Mouse (Mus musculus) gonadal fat pad, adult 2 months (tissue): ENCODE results near the gene Platr17. TPM values are rescaled to one million over a fixed set of nuclear protein-coding genes. Genes with fewer than 3 reads are reported as not detected.
"Not testable (repeated sequence)": the region's sequence is repeated elsewhere in the genome, so short reads cannot be mapped to it uniquely, and the experiment has no call there.

ENCODE experiments used
- DNase-seq: peaks from one replicate; pipeline ENCODE4 v3.0.0-alpha.2; 2012; ENCODE audit warnings: low read depth
- polyA plus RNA-seq: library from polyadenylated mRNA; depleted of rRNA; stranded (reverse); fragments of >200 nt; gene quantifications from 2 replicates; pipeline ENCODE4 v1.2.3, GENCODE M21; 2012; rRNA removed

Platr17 gene
- polyA plus RNA-seq: not detected in 2 replicates

DNA sequence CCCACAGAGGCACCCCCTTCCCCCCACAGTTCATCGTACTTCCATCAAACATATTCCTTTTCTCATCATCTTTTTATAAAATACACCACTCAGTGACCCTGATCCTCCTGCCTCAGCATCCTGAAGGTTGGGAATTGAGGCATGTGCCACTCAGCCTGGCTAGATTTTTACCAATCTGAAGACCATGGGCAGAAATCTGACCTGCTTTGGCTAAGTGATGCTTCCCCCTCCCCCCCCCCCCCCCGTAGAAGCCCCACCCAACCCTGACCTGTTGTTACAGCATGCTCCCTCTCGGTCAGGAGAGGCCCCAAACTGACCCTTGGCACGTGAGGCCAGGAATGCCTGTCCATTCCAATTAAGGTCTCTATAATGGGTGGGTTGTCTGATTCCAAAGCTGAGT, at the start of gene Platr17:
Gene Platr17, plus strand, starts transcription at position 301 of the 400 bp plus-strand sequence.
- not testable (repeated sequence) for DNase-seq

GRCm38 (mm10) chr17:33857816-33858215, 47.1 kb upstream of the Platr17 start:
- no peak for DNase-seq

DNA sequence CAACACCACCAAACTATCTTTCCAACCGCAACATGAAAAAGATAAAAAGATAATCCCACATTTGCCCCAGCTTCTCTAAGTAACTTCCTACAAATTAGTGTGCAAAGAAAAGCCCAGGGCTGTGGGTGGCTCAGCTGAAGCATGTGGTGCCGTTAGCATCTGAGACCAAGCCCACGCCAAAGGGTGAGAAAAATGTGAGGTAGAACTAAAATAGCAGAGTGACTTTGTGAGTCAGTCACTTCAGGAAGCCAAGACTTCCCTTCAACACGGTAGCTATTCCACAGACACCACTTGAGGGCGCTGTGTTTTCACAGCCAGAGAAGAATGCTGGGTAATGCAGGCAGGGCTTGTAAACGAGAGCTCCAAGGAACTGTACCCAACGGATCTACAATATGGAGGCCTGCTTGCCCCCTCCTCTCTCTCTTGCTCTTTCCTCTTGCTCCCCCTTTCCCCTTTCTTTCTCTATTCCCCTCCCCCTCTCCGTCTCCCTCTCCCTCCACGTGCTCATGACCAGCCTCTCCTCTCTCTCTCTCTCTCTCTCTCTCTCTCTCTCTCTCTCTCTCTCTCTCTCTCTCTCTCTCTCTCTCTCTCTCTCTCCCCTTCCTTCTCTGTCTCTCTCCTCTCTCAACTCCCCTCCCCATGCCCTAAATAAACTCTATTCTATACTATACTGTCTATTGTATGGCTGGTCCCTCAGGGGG, 39.5 kb upstream of the Platr17 start:
- DNase-seq: no peak

DNA sequence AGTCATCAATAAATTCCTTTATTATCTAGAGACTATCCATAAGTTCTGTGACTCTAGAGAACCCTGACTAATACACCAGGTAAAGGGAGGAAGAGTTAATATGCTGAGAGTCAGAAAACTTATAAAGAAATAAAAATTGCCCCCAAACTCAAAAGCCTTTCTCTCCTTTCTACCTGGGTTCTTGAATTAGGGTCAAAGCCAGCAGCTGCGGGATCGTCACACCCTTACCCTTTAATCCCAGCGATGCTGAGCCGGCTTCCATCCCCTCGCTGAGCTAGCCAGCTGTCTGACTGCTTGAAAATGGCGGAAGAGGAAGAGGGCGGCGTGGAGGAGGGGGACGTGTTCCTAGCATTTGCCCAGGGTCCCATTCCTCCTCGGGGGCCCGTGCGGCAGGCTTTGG, 31.4 kb upstream of the Platr17 start, which contains the start of gene Gm7029:
Gene Gm7029, plus strand, starts transcription at position 301 of the 400 bp plus-strand sequence.
- DNase-seq: not testable (repeated sequence)

GRCm38 (mm10) chr17:33874411-33874810, 30.5 kb upstream of the Platr17 start:
- DNase-seq: no peak

- DNase-seq: not testable (repeated sequence)
Measured at GRCm38 (mm10) chr17:33875797-33876196, 29.1 kb upstream of the Platr17 start.

DNA sequence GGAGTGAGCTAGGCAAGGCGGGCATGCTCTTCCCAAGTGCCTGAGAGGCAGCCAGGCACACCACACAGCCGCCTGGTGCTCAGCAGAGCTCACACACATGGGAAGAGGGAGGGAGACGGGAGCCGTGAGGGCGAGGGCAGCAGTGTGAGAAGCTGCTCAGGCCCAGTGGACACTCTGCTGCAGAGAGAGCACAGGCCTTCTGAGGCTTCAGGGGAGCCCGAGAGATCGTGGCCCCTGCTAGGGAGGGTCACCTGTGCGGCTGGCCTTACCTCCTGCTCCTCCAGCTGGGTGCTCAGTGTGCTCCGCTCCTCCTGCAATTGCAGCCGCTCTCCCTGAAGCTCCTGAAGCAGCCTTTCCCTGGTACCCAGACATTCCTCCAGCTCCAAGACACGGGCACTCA, 20.6 kb upstream of the Platr17 start:
- not testable (repeated sequence) for DNase-seq

DNA sequence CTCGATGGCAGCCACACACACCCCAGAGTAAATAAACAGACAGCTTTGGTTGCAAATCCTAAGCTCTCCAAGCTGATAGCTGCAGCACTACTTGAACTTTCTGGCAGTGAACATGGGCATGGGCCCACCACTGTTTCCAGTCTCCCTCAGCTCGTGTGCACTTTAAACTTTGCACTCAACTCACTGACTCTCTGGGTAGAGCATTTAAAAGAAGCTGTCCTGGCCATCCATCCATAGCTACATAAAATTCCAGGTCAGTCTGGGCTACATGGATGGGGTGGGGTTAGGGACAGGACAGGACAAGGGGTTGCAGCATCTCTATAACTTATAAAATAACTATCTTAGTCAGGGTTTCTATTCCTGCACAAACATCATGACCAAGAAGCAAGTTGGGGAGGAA, 17.1 kb upstream of the Platr17 start:
- not testable (repeated sequence) for DNase-seq

- not testable (repeated sequence) for DNase-seq
Measured at GRCm38 (mm10) chr17:33888230-33888629, 16.7 kb upstream of the Platr17 start.

DNA sequence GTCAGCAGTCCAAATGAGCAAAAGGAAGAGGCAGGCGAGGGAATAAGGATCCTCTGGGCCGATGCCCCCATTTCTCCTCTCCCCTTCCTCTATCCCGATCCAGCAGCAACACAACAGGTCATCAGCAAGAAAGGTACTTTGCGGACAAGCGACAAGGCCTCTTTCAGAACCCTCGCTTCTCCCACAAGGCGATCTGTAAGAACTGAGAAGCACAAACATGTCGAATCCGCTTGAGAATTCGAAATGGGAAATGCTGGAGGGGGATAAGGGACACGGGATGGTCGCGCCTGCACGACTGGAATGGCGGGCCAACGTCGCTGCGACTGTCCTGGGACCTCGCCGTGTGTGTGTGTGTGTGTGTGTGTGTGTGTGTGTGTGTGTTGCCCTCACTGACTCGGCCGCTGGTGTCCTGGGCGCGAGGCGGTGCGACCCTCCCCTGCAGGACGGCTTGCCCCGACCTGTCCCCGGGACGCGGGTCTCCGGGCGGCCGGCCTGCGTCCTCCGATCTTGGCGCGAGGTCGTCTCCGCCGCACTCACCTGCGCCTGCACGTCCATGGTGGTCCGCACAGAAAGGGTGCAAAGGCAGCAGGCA, 14.9 kb upstream of the Platr17 start:
- DNase-seq: not testable (repeated sequence)

DNA sequence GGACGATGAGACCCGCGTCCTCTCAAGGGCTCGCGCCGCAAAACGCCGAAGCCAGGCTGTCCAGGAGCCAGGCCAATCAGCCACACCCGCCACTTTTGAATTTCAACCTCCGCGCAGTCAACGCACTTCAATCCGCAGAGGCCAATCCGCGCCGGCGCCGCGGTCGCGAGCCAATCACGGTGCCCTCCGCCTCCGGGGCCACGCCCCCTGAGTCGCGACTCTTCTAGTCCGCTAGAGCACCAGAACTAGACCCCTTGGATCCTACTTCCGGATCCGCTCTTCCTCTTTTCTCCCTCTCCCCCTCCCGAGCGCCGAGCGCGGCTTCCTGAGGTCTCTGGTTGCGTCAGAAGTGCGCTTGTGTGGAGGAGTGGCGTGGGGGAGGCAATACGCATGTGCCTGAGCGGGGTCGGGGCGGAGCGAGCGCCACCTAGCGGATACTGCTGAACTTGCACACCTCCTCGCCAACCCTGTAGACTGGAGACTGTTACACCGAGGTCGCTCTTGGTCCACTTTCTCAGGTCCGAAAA, 14.3 kb upstream of the Platr17 start, which contains the start of gene Kifc1:
Gene Kifc1, minus strand, starts transcription at position 129 of the 527 bp plus-strand sequence.
- DNase-seq: peak; percentile 88

GRCm38 (mm10) chr17:33891357-33891756, 13.6 kb upstream of the Platr17 start:
- no peak for DNase-seq

- DNase-seq: not testable (repeated sequence)
Measured at GRCm38 (mm10) chr17:33891892-33892291, 13.0 kb upstream of the Platr17 start.

GRCm38 (mm10) chr17:33892429-33892828, 12.5 kb upstream of the Platr17 start:
- no peak for DNase-seq

DNA sequence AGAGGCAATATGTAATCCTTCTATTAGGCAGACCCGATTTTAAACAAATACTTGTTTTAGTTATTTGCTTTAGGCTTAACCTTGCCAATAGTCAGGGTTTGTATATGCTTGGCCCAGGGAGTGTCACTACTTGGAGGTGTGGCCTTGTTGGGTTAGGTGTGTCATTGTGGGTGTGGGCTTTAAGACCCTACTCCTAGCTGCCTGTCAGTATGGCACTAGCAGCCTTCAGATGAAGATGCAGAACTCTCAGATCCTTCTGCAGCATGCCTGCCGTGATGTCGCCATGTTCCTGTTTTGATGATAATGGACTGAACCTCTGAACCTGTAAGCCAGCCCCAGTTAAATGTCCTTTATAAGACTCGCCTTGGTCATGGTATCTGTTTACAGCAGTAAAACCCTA, 11.9 kb upstream of the Platr17 start:
- DNase-seq: not testable (repeated sequence)

GRCm38 (mm10) chr17:33897114-33897794, 7.7 kb upstream of the Platr17 start:
- DNase-seq: no peak

DNA sequence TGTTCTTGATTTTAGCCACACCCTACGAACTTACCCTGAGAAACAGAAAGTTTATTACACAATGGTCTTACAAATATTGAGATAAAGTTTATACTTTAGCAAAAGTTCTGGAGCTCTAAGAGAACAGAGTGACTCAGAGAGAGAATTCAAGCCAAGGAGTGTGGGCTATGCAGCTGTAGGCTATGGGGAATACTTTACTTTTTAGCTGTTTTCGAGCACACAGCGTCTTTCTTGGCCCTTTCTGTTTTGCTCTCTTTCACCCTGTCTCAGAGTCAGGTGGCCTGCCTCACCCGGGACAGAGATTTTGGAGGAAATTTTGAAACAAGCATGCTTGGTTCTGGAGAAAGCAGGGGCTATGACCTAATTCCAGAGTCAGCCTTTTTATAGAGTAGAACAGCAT, 6.7 kb upstream of the Platr17 start:
- DNase-seq: not testable (repeated sequence)

DNA sequence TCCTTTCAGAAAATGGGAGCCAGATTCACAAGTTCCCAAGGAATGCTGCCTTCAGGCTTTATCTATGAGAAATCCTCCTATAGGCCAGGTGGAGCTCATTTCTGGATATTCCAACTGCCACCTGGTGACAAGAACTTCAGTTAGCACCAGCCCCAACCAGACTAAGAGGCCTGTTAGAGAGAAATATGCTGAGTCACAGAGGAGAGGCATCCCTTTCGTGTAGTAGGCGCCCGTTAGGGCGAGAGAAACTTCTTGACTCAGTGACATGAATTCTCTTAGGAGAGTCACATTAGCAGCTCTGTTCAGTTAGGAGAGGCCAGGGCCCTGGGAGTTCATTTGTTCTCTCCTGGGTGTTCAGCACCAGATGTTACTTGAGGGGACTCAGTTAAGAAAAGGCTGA, 5.3 kb upstream of the Platr17 start:
- DNase-seq: no peak

GRCm38 (mm10) chr17:33900281-33900988, 4.5 kb upstream of the Platr17 start:
- no peak for DNase-seq

- no peak for DNase-seq
Measured at GRCm38 (mm10) chr17:33900989-33901314, 4.0 kb upstream of the Platr17 start.

DNA sequence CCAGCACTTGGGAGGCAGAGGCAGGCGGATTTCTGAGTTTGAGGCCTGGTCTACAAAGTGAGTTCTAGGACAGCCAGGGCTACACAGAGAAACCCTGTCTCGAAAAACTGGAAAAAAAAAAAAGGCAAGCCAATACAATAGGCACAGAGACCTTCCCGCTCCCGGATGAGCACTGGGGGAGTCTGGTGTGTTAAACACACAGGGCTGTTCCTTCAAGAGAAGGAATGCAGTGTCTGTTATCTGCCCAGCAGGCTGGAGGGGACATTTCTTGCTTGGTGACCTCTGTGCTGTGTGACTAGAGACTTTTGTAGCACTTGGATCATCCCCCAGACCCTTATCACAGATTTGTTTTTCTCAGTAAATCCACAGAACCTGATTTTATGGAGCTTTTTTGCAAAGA, 3.3 kb upstream of the Platr17 start:
- DNase-seq: no peak

- no peak for DNase-seq
Measured at GRCm38 (mm10) chr17:33902079-33902478, 2.9 kb upstream of the Platr17 start.
